Mouse (Mus musculus): Measurements from ENCODE around the gene Ttf2. TPM values are rescaled to one million over a fixed set of nuclear protein-coding genes. Genes with fewer than 3 reads are reported as not detected.

Ttf2 gene
- total RNA-seq, 1 experiment from 2014 or later, result 24.2 TPM

GRCm38 (mm10) chr3:100925176-100925575, 44.3 kb downstream of the Ttf2 start:
- no peak for ATAC-seq (replicated peaks in 1 of 2; ENCODE audit: insufficient read depth in 1 of 2, low FRiP score in 2 of 2, low TSS enrichment in 1 of 2, low read depth in 1 of 2, poor library complexity in 2 of 2, severe bottlenecking in 2 of 2)

GRCm38 (mm10) chr3:100924065-100924732, 45.3 kb downstream of the Ttf2 start:
- no peak for ATAC-seq (replicated peaks in 1 of 2; ENCODE audit: insufficient read depth in 1 of 2, low FRiP score in 2 of 2, low TSS enrichment in 1 of 2, low read depth in 1 of 2, poor library complexity in 2 of 2, severe bottlenecking in 2 of 2)

GRCm38 (mm10) chr3:100922506-100923375, 46.7 kb downstream of the Ttf2 start:
- ATAC-seq (replicated peaks in 1 of 2; ENCODE audit: insufficient read depth in 1 of 2, low FRiP score in 2 of 2, low TSS enrichment in 1 of 2, low read depth in 1 of 2, poor library complexity in 2 of 2, severe bottlenecking in 2 of 2), result peak in 1 of 2 experiments; percentile 0; a peak in 1 of 4 replicates

GRCm38 (mm10) chr3:100921825-100922505, 47.5 kb downstream of the Ttf2 start, which contains the start of gene Trim45:
Gene Trim45, plus strand, starts transcription at chr3:100922202.
- peak; percentile 95 for ATAC-seq (replicated peaks in 1 of 2; ENCODE audit: insufficient read depth in 1 of 2, low FRiP score in 2 of 2, low TSS enrichment in 1 of 2, low read depth in 1 of 2, poor library complexity in 2 of 2, severe bottlenecking in 2 of 2)

- no peak for ATAC-seq (replicated peaks in 1 of 2; ENCODE audit: insufficient read depth in 1 of 2, low FRiP score in 2 of 2, low TSS enrichment in 1 of 2, low read depth in 1 of 2, poor library complexity in 2 of 2, severe bottlenecking in 2 of 2)
Measured at GRCm38 (mm10) chr3:100920611-100921140, 48.8 kb downstream of the Ttf2 start.

GRCm38 (mm10) chr3:100916844-100917243, 52.6 kb downstream of the Ttf2 start:
- ATAC-seq (replicated peaks in 1 of 2; ENCODE audit: insufficient read depth in 1 of 2, low FRiP score in 2 of 2, low TSS enrichment in 1 of 2, low read depth in 1 of 2, poor library complexity in 2 of 2, severe bottlenecking in 2 of 2), result peak; percentile 54 to 58; a peak in 3 of 4 replicates

- no peak for ATAC-seq (replicated peaks in 1 of 2; ENCODE audit: insufficient read depth in 1 of 2, low FRiP score in 2 of 2, low TSS enrichment in 1 of 2, low read depth in 1 of 2, poor library complexity in 2 of 2, severe bottlenecking in 2 of 2)
Measured at GRCm38 (mm10) chr3:100911498-100912213, 57.8 kb downstream of the Ttf2 start.

GRCm38 (mm10) chr3:100911026-100911425, 58.4 kb downstream of the Ttf2 start:
- ATAC-seq (replicated peaks in 1 of 2; ENCODE audit: insufficient read depth in 1 of 2, low FRiP score in 2 of 2, low TSS enrichment in 1 of 2, low read depth in 1 of 2, poor library complexity in 2 of 2, severe bottlenecking in 2 of 2), result no peak

- ATAC-seq (replicated peaks in 1 of 2; ENCODE audit: insufficient read depth in 1 of 2, low FRiP score in 2 of 2, low TSS enrichment in 1 of 2, low read depth in 1 of 2, poor library complexity in 2 of 2, severe bottlenecking in 2 of 2), result no peak
Measured at GRCm38 (mm10) chr3:100910621-100911020, 58.8 kb downstream of the Ttf2 start.

GRCm38 (mm10) chr3:100908594-100908993, 60.9 kb downstream of the Ttf2 start:
- ATAC-seq (replicated peaks in 1 of 2; ENCODE audit: insufficient read depth in 1 of 2, low FRiP score in 2 of 2, low TSS enrichment in 1 of 2, low read depth in 1 of 2, poor library complexity in 2 of 2, severe bottlenecking in 2 of 2), result peak in 1 of 2 experiments; percentile 28; a peak in 1 of 4 replicates

GRCm38 (mm10) chr3:100906916-100907315, 62.5 kb downstream of the Ttf2 start:
- ATAC-seq (replicated peaks in 1 of 2; ENCODE audit: insufficient read depth in 1 of 2, low FRiP score in 2 of 2, low TSS enrichment in 1 of 2, low read depth in 1 of 2, poor library complexity in 2 of 2, severe bottlenecking in 2 of 2), result no peak

- ATAC-seq (replicated peaks in 1 of 2; ENCODE audit: insufficient read depth in 1 of 2, low FRiP score in 2 of 2, low TSS enrichment in 1 of 2, low read depth in 1 of 2, poor library complexity in 2 of 2, severe bottlenecking in 2 of 2), result peak; percentile 34 to 46; a peak in 3 of 4 replicates
Measured at GRCm38 (mm10) chr3:100906128-100906527, 63.3 kb downstream of the Ttf2 start.

- no peak for ATAC-seq (replicated peaks in 1 of 2; ENCODE audit: insufficient read depth in 1 of 2, low FRiP score in 2 of 2, low TSS enrichment in 1 of 2, low read depth in 1 of 2, poor library complexity in 2 of 2, severe bottlenecking in 2 of 2)
Measured at GRCm38 (mm10) chr3:100895500-100895899, 74.0 kb downstream of the Ttf2 start.

- no peak for ATAC-seq (replicated peaks in 1 of 2; ENCODE audit: insufficient read depth in 1 of 2, low FRiP score in 2 of 2, low TSS enrichment in 1 of 2, low read depth in 1 of 2, poor library complexity in 2 of 2, severe bottlenecking in 2 of 2)
Measured at GRCm38 (mm10) chr3:100892383-100893335, 76.8 kb downstream of the Ttf2 start.

- ATAC-seq (replicated peaks in 1 of 2; ENCODE audit: insufficient read depth in 1 of 2, low FRiP score in 2 of 2, low TSS enrichment in 1 of 2, low read depth in 1 of 2, poor library complexity in 2 of 2, severe bottlenecking in 2 of 2), result no peak
Measured at GRCm38 (mm10) chr3:100890406-100890805, 79.1 kb downstream of the Ttf2 start.

GRCm38 (mm10) chr3:100889234-100889633, 80.2 kb downstream of the Ttf2 start:
- no peak for ATAC-seq (replicated peaks in 1 of 2; ENCODE audit: insufficient read depth in 1 of 2, low FRiP score in 2 of 2, low TSS enrichment in 1 of 2, low read depth in 1 of 2, poor library complexity in 2 of 2, severe bottlenecking in 2 of 2)
